Mouse (Mus musculus): ENCODE measurements around the gene Sqor.

Gene Sqor

DNA sequence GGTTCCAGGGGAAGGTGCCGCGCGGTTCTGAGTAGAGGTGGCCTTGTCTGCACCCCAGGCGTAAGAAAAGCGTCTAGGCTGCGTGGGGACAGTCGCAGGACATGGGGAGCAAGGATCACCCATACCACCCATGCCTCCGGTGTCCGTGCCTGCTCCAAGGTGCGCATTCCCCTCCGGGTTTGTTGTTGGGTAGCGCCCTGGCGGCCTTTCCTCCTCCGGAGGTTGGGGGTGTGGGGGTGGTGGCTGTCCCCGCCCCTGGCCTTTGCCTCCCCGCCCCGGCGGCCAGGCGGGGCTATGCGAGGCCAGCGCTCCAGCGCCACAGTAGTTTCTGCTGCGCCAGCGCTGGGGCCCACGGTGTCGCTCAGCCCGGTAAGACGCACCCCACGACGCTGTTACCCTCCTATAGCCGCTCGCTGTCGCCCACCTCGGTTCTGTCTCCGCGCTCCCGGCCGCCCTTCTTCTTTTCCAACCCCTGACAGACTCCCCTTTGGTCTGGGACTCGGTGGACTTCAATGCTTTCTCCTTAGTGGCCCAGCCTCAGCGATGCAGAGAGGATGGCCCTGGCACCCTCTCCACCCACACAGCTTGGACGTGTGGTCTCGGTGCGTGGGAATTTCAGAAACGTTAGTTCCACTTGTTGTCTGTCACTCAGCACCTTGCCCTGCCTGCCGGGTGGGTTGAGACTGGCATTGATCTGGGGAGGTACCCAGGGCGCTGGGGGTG is at the start of gene Sqor:
Gene Sqor (plus strand): TSS at position 167 of the 723 bp plus-strand sequence.
- Histone ChIP-seq H3K9me3 (ENCODE audit: low read length) (no peaks in the 10 kb centered on the region), H3K4me3 (replicated peaks; ENCODE audit: low read length) (peak within 1 kb of the TSS; percentile 74), H3K27me3 (ENCODE audit: insufficient read depth, low read length) (peaks cover 33% of the 10 kb centered on the region), H3K36me3 (ENCODE audit: insufficient read depth, low read length) (no peaks in the 10 kb centered on the region), H3K4me1 (replicated peaks; ENCODE audit: low read depth, low read length) (peaks cover 3% of the 10 kb centered on the region)
- no peak for TF ChIP-seq CTCF (conservative IDR thresholded peaks at IDR 0.05; ENCODE audit: low read length)
- no peak for TF ChIP-seq NANOG (IDR thresholded peaks at IDR 0.05; ENCODE audit: borderline replicate concordance, low read length)

DNA sequence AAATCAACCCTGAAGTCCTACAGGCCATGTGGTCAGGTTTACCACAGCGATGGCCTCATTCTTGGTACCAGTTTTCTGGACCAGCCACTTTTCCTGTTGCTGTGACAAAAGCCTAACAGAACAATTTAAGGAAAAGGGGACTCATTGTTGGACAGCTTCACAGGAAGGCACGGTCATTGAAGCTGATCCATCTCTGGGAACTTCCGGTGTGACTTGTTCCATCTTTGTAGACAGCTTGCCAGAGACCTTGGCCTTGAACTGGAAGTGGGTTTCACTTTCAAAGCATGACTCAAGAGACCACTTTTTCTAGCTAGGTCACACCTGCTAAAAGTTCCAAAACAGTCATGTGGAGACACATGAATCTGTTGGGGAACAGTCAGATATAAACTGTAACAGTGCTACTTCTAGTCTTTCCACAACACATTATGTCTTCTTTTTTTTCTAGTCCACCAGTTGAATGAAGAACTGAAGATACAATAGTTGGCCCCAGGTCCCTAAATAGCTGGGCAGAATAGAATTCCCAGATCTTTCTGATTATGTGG is 48.7 kb upstream of the Sqor start:
- no peaks in the 10 kb centered on the region for H3K27me3 ChIP-seq (ENCODE audit: insufficient read depth, low read length)
- no peaks in the 10 kb centered on the region for H3K4me1 ChIP-seq (replicated peaks; ENCODE audit: low read depth, low read length)
- no peak overlapping the region for H3K4me3 ChIP-seq (replicated peaks; ENCODE audit: low read length)
- H3K36me3 ChIP-seq (ENCODE audit: insufficient read depth, low read length), result no peaks in the 10 kb centered on the region
- no peaks in the 10 kb centered on the region for H3K9me3 ChIP-seq (ENCODE audit: low read length)
- TF ChIP-seq POU5F1 (IDR thresholded peaks at IDR 0.05; ENCODE audit: borderline replicate concordance, low read length), result no peak
- TF ChIP-seq NANOG (IDR thresholded peaks at IDR 0.05; ENCODE audit: borderline replicate concordance, low read length), result no peak
- no peak for TF ChIP-seq CTCF (conservative IDR thresholded peaks at IDR 0.05; ENCODE audit: low read length)

DNA sequence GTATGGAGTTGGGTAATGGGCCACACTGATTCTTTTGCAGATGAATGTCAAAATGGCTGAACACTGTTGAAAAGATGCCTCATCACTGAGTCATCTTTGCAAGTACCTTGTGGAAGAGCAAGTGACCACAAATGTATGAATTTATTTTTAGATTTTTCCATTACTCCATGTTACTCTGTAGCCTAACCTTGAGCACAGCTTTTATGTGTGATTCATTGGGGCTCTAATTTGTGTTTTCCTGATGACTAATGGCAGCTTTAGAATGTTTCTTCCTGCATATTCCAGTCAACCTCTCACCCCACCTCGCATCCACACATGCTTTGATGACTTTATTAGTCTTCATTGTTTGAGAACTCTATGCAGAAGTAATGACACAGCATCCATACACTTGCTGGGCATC is 45.8 kb upstream of the Sqor start:
- Histone ChIP-seq H3K9me3 (ENCODE audit: low read length) (no peaks in the 10 kb centered on the region), H3K4me1 (replicated peaks; ENCODE audit: low read depth, low read length) (no peaks in the 10 kb centered on the region), H3K27me3 (ENCODE audit: insufficient read depth, low read length) (no peaks in the 10 kb centered on the region), H3K4me3 (replicated peaks; ENCODE audit: low read length) (no peak overlapping the region), H3K36me3 (ENCODE audit: insufficient read depth, low read length) (no peaks in the 10 kb centered on the region)
- TF ChIP-seq CTCF (conservative IDR thresholded peaks at IDR 0.05; ENCODE audit: low read length) (no peak), NANOG (IDR thresholded peaks at IDR 0.05; ENCODE audit: borderline replicate concordance, low read length) (no peak), POU5F1 (IDR thresholded peaks at IDR 0.05; ENCODE audit: borderline replicate concordance, low read length) (no peak)

DNA sequence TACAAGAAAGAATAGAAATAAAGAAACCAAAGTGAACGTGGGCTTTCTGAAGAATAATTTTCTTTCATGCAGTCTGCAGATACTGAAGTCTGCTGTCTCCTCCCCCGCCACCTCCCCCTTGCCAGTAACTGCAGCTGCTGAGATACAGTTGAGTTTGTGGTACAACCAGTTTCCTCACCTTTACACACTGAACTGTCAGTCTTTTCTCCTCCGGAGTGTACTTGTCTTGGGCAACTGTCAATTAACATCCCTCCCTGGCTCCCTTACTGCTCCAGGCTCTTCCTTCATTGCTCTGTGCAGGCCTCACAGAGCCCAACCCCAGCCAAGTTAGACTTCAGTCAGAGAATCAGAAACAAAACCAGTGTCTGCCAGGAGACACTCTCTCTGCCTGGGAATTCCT is 44.5 kb upstream of the Sqor start:
- H3K9me3 ChIP-seq (ENCODE audit: low read length), result no peaks in the 10 kb centered on the region
- no peaks in the 10 kb centered on the region for H3K36me3 ChIP-seq (ENCODE audit: insufficient read depth, low read length)
- no peak overlapping the region for H3K4me3 ChIP-seq (replicated peaks; ENCODE audit: low read length)
- no peaks in the 10 kb centered on the region for H3K4me1 ChIP-seq (replicated peaks; ENCODE audit: low read depth, low read length)
- peaks cover 3% of the 10 kb centered on the region; the same call in 1 of the 2 replicates for H3K27me3 ChIP-seq (ENCODE audit: insufficient read depth, low read length)
- no peak for TF ChIP-seq POU5F1 (IDR thresholded peaks at IDR 0.05; ENCODE audit: borderline replicate concordance, low read length)
- TF ChIP-seq NANOG (IDR thresholded peaks at IDR 0.05; ENCODE audit: borderline replicate concordance, low read length), result no peak
- no peak for TF ChIP-seq CTCF (conservative IDR thresholded peaks at IDR 0.05; ENCODE audit: low read length)

DNA sequence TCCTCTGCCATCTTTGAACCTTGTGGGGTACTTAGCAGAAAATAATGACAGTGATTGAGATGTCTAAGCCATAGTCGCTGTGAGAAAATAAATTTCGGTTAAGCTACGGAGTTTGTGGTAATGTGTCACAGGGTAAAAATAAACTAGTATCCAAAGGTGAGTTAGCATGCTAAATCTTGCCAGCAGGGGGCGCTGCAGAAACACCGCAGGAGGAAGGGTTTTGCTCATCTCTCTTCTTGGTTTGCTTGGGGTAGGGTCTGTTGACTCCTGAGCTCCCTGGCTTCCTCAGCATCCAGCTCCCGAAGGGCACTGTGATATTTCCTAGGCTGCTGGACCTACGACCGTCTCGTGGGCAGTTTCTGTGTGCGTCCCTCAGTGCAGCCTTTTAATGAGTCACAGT is 39.4 kb upstream of the Sqor start:
- Histone ChIP-seq H3K4me3 (replicated peaks; ENCODE audit: low read length) (no peak overlapping the region), H3K27me3 (ENCODE audit: insufficient read depth, low read length) (peaks cover 7% of the 10 kb centered on the region; the same call in 1 of the 2 replicates), H3K9me3 (ENCODE audit: low read length) (no peaks in the 10 kb centered on the region), H3K4me1 (replicated peaks; ENCODE audit: low read depth, low read length) (no peaks in the 10 kb centered on the region), H3K36me3 (ENCODE audit: insufficient read depth, low read length) (no peaks in the 10 kb centered on the region)
- TF ChIP-seq POU5F1 (IDR thresholded peaks at IDR 0.05; ENCODE audit: borderline replicate concordance, low read length) (no peak), CTCF (conservative IDR thresholded peaks at IDR 0.05; ENCODE audit: low read length) (peak; percentile 31)

DNA sequence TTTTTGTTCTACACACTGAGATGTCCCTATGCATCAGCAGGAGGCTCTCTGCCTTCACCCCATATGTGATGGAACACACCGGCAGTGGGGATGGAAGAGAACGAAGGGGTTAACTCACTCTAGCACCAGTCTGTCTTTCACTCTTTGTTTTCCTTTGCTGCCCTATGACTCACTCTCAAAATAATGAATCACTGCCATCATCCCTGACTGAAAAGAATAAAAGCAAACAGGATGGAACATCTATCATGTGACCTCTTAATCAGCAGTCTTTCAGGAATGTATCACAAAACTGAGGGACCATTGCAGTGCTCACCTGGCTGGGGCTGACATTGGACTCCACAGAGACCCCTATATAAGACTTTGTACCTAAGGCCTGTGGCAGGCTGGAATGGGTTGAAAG is 33.6 kb upstream of the Sqor start:
- Histone ChIP-seq H3K27me3 (ENCODE audit: insufficient read depth, low read length) (0 out of 2 replicates have a peak, but pooled peaks cover 4% of the 10 kb centered on the region), H3K9me3 (ENCODE audit: low read length) (peaks cover 7% of the 10 kb centered on the region; the same call in 1 of the 2 replicates), H3K4me3 (replicated peaks; ENCODE audit: low read length) (no peak overlapping the region), H3K36me3 (ENCODE audit: insufficient read depth, low read length) (no peaks in the 10 kb centered on the region), H3K4me1 (replicated peaks; ENCODE audit: low read depth, low read length) (no peaks in the 10 kb centered on the region)
- TF ChIP-seq POU5F1 (IDR thresholded peaks at IDR 0.05; ENCODE audit: borderline replicate concordance, low read length), result no peak
- TF ChIP-seq NANOG (IDR thresholded peaks at IDR 0.05; ENCODE audit: borderline replicate concordance, low read length), result no peak
- TF ChIP-seq CTCF (conservative IDR thresholded peaks at IDR 0.05; ENCODE audit: low read length), result no peak

DNA sequence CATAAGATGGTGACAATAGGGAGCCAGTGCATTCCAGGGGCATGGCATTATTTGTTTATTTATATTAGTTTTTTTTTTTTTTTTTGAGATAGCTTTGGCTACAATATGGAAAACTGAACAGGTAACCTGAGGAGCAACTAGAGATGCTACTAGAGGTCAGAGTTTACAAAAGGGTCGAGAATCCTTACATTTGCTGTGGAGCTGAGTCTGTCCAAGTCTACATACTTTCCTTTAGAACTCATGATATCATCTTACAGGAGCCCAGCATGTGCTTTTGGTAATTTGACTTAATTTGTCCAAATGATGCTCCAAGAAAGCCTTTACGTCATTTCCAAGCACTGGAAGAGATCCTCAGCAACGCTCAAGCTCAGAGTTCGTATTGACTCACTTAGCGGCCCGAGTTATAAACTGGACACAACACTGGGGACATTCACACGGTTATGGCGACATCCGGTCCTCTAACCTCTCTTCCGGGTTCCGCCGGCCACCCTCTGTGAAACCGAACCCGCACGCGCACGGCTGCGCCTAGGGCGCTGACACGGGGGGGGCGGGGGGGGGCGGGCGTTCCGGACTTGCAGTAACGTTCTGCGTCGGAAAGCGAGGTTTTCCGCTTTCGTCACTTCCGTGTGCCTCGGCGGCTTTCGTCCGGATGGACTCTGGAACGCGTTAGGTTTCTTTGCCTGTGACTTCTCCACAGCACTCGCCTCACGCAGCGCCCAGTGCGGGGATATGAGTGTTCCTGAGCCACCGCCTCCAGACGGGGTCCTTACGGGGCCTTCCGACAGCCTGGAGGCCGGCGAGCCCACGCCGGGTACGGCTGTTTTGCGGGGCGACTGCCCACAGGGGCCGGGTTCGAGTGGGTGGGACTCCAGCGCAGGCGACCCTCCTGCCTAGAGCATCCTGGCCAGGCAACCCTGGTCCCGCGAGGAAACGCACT is 26.9 kb upstream of the Sqor start, which contains the start of gene Bloc1s6:
Gene Bloc1s6 (plus strand): TSS at position 610 of the 937 bp plus-strand sequence.
- TF ChIP-seq POU5F1 (IDR thresholded peaks at IDR 0.05; ENCODE audit: borderline replicate concordance, low read length) (no peak), CTCF (conservative IDR thresholded peaks at IDR 0.05; ENCODE audit: low read length) (no peak), NANOG (IDR thresholded peaks at IDR 0.05; ENCODE audit: borderline replicate concordance, low read length) (no peak)
- peaks cover 7% of the 10 kb centered on the region for H3K4me1 ChIP-seq (replicated peaks; ENCODE audit: low read depth, low read length)
- peaks cover 8% of the 10 kb centered on the region; the same call in 1 of the 2 replicates for H3K36me3 ChIP-seq (ENCODE audit: insufficient read depth, low read length)
- H3K4me3 ChIP-seq (replicated peaks; ENCODE audit: low read length), result peak within 1 kb of the TSS; percentile 83
- no peaks in the 10 kb centered on the region for H3K27me3 ChIP-seq (ENCODE audit: insufficient read depth, low read length)
- peaks cover 7% of the 10 kb centered on the region; the same call in 1 of the 2 replicates for H3K9me3 ChIP-seq (ENCODE audit: low read length)

DNA sequence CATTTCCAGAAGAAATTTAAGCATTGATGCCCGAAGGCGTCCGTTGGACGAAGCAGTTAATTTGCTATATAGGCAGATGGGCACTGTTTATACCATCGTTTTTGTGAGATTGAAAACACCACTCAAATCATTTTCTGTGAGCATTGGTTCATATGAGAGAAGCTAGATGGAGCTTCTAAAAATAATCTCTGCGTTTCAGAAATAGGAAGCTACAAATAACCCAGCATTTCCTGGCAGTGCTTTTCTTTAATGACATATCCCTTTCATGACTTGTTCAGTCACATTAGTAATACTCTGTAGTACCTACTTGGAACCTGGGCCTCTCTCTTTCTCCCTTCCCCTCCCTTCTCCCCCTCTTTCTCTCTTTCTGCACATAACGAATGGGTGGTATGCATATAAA is 26.0 kb upstream of the Sqor start:
- TF ChIP-seq CTCF (conservative IDR thresholded peaks at IDR 0.05; ENCODE audit: low read length), result no peak
- peak overlapping the region; percentile 83 for H3K4me3 ChIP-seq (replicated peaks; ENCODE audit: low read length)
- peaks cover 13% of the 10 kb centered on the region; the same call in 1 of the 2 replicates for H3K36me3 ChIP-seq (ENCODE audit: insufficient read depth, low read length)
- no peaks in the 10 kb centered on the region for H3K27me3 ChIP-seq (ENCODE audit: insufficient read depth, low read length)
- H3K9me3 ChIP-seq (ENCODE audit: low read length), result peaks cover 7% of the 10 kb centered on the region; the same call in 1 of the 2 replicates
- H3K4me1 ChIP-seq (replicated peaks; ENCODE audit: low read depth, low read length), result peaks cover 7% of the 10 kb centered on the region

Data from E14TG2a.4 (cell line).